Mouse (Mus musculus) 3134 (cell line): ENCODE results near the gene Dnajc13.

Experiments
- DNase-seq: peaks from one replicate; pipeline ENCODE4 v3.0.0-alpha.2; 2011; ENCODE audit warnings: low spot score; ENCODE audit not compliant: insufficient read length; ENCODE audit errors: extremely low read depth

Gene Dnajc13

GRCm38 (mm10) chr9:104188704-104189103 lies 74.0 kb downstream of the Dnajc13 start:
- no peak for DNase-seq

DNA sequence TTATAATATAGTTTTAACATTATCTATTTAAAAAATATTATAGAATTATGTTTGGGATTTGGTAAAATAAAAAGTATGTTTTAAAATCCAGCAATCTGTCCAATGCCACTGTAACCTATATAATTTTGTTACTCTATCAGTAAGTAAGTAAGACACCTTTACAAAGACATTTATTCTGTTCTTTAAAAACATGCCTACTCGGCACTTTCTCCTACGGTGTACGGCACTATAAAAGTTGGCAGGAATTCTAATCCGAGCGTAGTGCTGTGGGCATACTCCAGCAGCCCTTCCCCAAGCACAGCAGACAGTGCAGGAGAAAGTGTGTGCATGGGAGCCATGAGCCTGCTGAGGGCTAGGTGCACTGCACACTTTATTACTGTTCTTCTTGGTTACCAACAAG lies 75.7 kb downstream of the Dnajc13 start:
- DNase-seq: no peak

- no peak for DNase-seq
These were observed 79.5 kb downstream of the Dnajc13 start for GRCm38 (mm10) chr9:104183181-104183580.

- no peak for DNase-seq
These were observed 80.4 kb downstream of the Dnajc13 start for GRCm38 (mm10) chr9:104182328-104182727.

DNA sequence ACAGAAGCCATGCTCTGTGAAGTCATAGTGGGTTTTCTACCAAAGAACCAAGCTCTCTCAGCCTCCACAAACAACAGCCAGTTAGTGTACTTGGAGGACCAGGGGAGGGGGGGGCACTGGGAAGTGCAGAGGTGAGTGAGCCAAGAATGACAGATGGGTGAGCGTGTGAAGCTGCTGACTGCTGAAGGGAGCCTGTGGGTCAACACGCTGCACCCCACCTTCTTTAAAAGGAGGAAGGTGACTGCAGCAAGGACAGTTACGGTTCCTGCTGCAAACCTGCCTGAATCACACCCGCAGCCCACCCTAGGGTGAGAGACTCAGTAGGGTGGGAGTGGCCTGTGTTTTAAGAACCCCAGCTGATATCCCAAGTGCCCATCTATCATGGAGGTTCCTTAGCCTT lies 81.1 kb downstream of the Dnajc13 start:
- DNase-seq: no peak

DNA sequence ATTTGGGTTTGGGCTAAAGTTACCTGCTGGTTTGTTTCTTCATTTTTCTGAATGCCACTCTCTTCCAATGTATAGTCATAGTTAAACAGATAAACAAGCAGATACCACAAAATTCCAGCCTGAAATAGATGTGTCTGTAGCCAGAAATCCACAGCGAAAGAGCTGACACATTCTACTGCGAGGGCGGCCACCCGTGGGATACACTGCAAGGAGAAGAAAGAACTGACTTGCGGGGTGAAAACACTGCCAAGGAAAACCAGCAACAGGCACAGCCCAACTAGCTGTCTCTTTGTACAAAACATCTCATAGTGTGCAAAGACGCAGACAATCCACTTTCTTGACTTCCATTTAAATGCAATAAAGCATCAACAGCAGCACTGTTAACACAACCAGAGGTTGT lies 82.7 kb downstream of the Dnajc13 start:
- DNase-seq: no peak

DNA sequence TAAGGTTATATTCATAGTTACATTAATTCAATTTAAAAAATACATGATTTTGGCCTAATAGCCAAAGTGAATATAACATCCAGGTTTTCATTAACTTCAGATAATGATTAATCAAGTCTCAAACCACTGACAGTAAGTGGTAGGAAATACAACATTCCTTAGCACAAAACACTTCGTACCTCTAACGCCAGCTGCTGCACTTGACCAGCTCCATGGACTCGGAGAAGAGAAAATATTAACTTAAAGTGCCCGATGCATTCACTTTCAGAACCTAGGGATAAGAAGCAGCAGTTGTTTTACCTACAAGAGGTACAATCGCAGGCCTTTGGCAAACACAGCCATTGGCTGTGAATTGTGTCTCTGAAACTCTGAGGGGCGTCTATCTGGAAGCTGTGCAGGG lies 90.4 kb downstream of the Dnajc13 start:
- no peak for DNase-seq

DNA sequence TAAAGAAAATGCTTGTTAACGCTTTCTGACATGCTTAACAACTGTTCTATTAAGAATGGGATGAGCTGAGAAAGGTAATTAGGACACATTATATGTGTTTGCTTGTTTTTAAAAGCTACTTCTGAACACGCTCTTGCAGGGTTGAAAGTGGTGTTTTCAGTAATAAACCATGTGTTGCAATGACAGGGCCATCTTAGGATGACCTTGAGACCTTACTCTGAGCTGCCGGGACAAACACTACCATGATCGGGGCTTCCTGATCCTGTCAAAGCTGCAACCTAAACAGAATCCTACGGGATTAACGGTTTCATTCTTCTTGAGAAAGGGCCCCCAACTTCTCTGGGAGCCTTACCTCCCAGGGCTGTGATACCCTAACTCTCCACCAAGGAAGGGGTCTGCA lies 91.1 kb downstream of the Dnajc13 start:
- DNase-seq: no peak

- no peak for DNase-seq
These were observed 92.7 kb downstream of the Dnajc13 start for GRCm38 (mm10) chr9:104169986-104170385.

GRCm38 (mm10) chr9:104165926-104166325 lies 96.8 kb downstream of the Dnajc13 start:
- no peak for DNase-seq

DNA sequence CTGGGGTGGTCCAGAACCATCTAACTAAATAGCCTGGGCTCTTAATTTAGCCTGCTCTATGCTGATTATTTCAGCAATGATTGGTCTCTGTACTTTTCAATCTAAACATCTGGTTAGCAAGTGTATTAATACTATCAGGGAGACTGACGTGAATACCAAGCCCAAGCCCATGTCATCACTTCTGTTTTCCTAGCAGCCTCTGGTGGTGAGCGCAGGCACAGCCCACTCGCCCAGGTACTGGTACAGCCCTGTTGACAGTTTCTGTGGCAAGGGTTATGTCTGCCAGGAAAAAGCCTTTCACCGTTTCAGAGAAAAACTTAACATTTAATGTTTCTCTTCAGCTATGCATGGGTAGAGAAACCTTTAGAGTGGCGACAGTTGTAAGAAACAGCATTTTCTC lies 98.5 kb downstream of the Dnajc13 start:
- DNase-seq: no peak

- no peak for DNase-seq
These were observed 101.6 kb downstream of the Dnajc13 start for GRCm38 (mm10) chr9:104161117-104161516.

DNA sequence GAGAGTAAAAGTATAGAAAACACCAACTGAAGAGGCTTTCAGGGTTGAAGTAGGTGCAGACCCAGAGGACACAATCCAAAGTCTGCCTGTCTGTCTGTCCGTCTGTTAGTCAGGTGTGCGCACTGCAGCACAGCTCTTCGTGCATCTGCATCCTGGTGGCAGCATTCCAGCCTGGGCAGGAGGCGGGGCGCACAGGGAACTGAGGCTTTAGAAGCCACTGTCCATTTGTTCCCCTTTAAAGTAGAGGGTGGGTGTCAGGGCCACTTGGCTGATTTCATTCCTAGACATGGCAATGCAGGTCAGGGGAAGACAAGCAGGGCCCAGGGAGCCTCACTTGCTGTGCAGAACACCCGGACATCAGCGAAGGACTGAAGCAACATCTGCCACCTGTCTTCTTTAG lies 105.4 kb downstream of the Dnajc13 start:
- no peak for DNase-seq

GRCm38 (mm10) chr9:104156506-104156905 lies 106.2 kb downstream of the Dnajc13 start:
- DNase-seq: no peak

DNA sequence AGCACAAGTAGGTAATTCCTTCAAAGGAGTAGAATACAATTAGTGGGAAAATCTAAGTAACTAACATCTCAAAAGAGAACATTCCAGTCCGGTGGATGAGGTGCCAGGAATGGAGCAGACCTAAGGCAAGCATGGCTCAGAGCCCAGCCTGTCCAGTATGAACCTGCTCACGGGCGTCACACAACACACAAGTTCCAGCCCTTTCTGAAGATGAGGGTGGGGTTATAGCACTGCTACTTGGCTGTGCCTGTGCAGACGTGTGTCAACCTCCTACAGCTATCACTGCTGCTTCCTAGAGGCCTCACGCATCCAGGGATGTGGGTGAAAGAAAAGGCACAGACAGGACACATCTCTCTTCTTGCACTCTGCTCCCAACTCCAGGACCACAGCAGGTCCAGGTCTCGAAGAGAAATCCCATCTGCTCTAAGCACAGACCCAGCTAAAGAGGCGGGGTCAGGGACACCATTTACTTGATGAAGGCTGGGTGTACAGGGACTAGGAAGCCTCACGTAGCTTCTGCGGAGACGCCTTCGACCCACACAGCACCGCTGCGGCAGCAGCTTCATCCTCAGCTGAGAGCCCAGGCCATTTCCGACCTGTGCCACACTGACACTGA lies 107.5 kb downstream of the Dnajc13 start:
- no peak for DNase-seq

GRCm38 (mm10) chr9:104152121-104152520 lies 110.6 kb downstream of the Dnajc13 start:
- DNase-seq: no peak

GRCm38 (mm10) chr9:104148969-104149368 lies 113.8 kb downstream of the Dnajc13 start:
- DNase-seq: no peak

- no peak for DNase-seq
These were observed 116.0 kb downstream of the Dnajc13 start for GRCm38 (mm10) chr9:104146683-104147082.

- DNase-seq: no peak
These were observed 118.3 kb downstream of the Dnajc13 start for GRCm38 (mm10) chr9:104144314-104144996.

DNA sequence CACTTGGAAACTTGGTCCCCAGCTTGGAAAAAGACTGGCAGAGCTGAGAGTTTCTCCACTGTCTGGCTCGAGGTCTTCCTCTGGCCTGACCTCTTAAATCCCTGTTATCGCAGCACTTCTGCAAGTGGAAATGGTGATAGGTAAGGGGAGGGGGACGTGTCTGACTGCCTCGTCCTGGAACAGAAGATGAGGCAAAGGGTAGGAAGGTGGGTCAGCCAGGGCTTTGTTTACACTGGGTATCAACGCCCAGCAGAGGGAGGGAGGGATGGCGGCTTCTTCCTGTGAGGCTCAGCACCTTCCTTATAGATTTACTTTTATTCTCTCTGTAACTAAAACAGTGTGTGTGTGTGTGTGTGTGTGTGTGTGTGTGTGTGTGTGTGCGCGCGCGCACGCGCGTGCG lies 119.9 kb downstream of the Dnajc13 start:
- DNase-seq: no peak

GRCm38 (mm10) chr9:104140351-104140750 lies 122.4 kb downstream of the Dnajc13 start:
- DNase-seq: no peak

GRCm38 (mm10) chr9:104130141-104130755 lies 132.5 kb downstream of the Dnajc13 start:
- DNase-seq: no peak
